Mouse (Mus musculus) cortical plate, adult 2 months (tissue): ENCODE measurements around the gene Dclk1. TPM values are rescaled to one million over a fixed set of nuclear protein-coding genes. Genes with fewer than 3 reads are reported as not detected.

Experiments
- H3K27ac ChIP-seq: fragments of 200-500 bp; 2 replicates; pipeline ENCODE4 v1.5.1; 2012; ENCODE audit warnings: low read length, control low read depth, inconsistent platforms; ENCODE audit not compliant: insufficient read depth
- H3K4me1 ChIP-seq: fragments of 200-500 bp; 2 replicates; pipeline ENCODE4 v1.6.1; 2011; ENCODE audit warnings: low read length; ENCODE audit not compliant: control insufficient read depth, insufficient read depth
- H3K4me3 ChIP-seq: fragments of 200-500 bp; 2 replicates; pipeline ENCODE4 v1.5.1; 2011; ENCODE audit warnings: mild to moderate bottlenecking, low read length, control low read depth; ENCODE audit not compliant: insufficient read depth
- CTCF ChIP-seq: fragments of 200-500 bp; IDR thresholded peaks from 2 replicates; pipeline ENCODE4 v1.5.1; 2011; ENCODE audit warnings: mild to moderate bottlenecking, control low read depth, low read length; ENCODE audit not compliant: insufficient read depth; ENCODE audit errors: extremely low read depth
- POLR2A ChIP-seq: fragments of 200-500 bp; IDR thresholded peaks from 2 replicates; pipeline ENCODE4 v1.6.1; 2011; ENCODE audit warnings: mild to moderate bottlenecking, low read length, control low read depth; ENCODE audit not compliant: insufficient read depth; ENCODE audit errors: extremely low read depth
- polyA plus RNA-seq: library from polyadenylated mRNA; depleted of rRNA; stranded (reverse); fragments of >200 nt; gene quantifications from 2 replicates; pipeline ENCODE4 v1.2.3, GENCODE M21; 2012

Gene Dclk1
- polyA plus RNA-seq, 1 experiment = 333 TPM

DNA sequence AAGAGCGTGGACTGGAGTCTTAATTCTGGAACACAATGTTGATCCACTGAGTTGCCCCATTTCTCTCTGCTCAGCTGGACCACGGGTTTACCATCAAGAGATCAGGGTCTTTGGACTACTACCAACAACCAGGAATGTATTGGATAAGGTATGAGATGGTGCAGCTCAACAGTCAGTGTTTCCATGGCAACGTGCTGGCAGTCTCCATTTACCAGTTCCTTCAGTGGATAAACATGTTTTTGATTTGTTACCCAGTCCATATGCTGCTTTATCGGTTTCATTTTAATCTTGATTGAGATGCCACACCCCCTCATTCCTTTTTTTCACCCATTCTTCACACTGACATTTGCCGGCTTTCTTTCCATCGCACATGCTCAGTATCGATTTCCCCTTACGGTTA is 279.6 kb downstream of the Dclk1 start:
- Histone ChIP-seq H3K4me3 (no peak overlapping the region), H3K27ac (no peak overlapping the region), H3K4me1 (peaks cover 10% of the 10 kb centered on the region)
- no peak for TF ChIP-seq CTCF
- TF ChIP-seq POLR2A = no peak

DNA sequence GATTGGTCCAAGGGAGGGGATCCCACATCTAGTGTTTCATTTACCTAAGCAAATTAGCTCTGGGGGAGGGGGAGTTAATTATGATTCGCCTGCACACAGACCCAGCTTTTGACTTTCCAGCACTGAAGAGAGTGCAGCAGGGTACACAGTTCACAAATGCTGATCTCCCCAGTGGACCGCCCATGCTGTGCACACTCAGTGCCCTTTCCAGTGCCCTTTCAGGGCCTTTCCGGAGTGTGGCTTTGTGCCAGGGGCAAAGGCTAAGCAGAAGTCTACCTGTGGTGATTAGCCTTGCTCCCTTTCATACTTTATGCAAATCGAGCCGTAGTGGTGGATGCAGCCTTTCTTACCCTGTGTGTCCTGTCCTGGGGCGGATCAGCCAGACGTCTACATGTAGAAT is 281.1 kb downstream of the Dclk1 start:
- Histone ChIP-seq H3K4me1 (peaks cover 11% of the 10 kb centered on the region), H3K27ac (no peak overlapping the region), H3K4me3 (no peak overlapping the region)
- TF ChIP-seq CTCF = no peak
- no peak for TF ChIP-seq POLR2A

DNA sequence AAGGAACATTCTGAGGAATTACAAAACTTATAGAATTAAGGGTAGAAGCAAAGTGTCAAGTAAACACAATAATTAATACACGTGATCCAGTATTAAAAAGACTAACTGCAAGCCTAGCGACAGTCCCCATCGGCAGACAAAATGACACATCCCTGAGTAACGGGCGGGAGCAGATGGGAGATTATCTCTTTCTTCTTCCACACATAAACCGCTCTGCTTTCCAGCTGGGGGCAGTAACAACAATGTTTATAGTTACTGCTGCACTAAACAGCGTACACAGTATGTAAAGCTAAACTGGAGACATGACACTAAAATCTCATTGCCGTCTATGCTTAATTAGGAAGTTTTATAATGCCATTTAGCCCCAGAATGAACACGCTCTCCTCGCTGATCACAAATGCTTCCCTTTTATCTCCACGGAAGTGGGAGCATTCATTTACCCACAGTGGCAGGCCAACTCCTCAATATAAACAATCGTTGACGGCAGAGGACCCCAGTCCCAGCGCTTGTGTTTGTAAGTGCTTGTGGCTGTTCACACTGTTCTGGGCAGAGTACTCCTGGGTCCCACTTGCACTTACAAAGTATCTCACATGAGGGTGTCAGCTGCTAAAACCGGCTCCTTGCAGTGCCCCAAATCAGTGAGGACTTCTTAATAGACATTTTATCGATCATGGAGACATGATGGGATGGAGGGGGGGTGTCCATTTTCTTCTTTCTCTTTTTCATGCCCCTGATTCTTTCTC is 281.7 kb downstream of the Dclk1 start:
- Histone ChIP-seq H3K4me1 (peaks cover 11% of the 10 kb centered on the region), H3K4me3 (no peak overlapping the region), H3K27ac (no peak overlapping the region)
- TF ChIP-seq POLR2A = no peak
- TF ChIP-seq CTCF = no peak

DNA sequence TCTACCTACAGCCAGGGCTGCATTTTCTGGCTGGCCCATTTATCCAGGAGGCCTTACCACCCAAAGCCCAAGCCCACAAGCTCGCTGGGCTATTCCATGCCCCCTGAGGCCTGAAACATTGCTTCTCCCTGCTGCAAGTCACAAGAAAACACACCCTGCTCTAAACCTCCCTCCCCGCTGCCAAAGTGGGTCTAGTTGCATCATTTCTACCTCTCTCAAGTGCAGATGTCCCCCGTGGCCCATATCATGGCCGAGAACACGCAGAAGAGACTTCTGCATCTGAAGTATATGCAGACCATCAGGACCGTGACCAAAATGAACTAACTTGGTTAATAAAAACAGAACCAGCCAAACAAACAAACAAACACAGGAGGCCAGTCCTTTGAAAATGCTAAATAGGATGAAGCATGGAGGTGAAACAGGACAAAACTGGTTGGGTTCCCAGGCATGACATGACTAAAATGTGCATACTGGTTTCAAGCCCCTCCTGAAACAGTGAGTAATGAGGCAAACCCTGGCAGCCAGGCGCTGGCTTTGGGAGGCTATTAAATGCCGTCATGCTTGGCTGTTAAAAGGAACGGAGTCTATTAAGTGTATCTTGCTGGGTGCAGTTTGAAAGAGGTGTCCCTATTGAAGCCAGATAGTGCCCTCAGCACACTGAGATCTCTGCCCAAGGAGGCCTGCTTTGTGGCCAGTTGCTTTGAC is 282.5 kb downstream of the Dclk1 start:
- TF ChIP-seq POLR2A (no peak), CTCF (no peak)
- no peak overlapping the region for H3K4me3 ChIP-seq

DNA sequence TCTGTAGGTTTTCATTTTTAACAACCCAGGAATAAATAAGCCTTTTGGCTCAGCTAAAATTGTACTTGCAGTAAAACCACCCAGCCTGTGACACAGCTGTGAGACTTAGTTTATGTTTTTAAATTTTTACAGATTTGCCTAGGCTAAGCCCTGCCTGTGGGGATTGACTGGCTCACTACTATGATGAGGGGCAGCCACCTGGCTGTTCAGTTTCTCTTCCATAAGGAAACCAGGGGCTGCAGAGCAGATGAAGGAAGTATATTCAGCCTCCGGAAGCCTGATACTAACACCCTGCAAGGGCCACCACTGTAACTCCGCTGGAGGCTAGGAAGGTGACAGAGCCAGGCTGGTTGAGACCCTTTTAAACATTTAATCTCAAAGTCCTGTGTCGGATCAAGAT is 284.3 kb downstream of the Dclk1 start:
- Histone ChIP-seq H3K4me3 (no peak overlapping the region), H3K27ac (no peak overlapping the region; the same call in 1 of the 2 replicates), H3K4me1 (peaks cover 14% of the 10 kb centered on the region)
- TF ChIP-seq POLR2A (no peak), CTCF (no peak)

More for the DNA sequence above, 282.5 kb downstream of the Dclk1 start:
- peaks cover 12% of the 10 kb centered on the region for H3K4me1 ChIP-seq
- H3K27ac ChIP-seq = no peak overlapping the region

DNA sequence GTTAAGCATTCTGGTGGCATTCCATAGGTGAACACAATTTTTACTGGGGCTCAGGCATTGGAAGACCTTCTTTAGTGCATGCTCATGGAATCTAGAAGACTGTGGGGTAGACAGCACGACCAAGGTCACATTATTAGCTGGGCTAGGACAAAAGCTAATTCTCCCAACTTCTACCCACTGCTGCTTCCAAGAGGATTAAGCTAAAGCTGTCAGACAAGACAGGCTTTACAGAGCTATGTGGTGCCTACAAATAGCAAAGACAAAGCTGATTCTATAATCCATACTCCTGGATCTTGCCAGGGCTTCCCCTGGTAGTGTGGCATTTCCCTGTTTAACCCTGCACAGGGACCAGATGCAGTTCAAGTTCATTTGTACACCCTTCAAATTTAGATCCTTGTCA is 285.4 kb downstream of the Dclk1 start:
- no peak for TF ChIP-seq POLR2A
- no peak for TF ChIP-seq CTCF
- H3K4me1 ChIP-seq = peaks cover 16% of the 10 kb centered on the region
- H3K4me3 ChIP-seq = no peak overlapping the region
- H3K27ac ChIP-seq = no peak overlapping the region

DNA sequence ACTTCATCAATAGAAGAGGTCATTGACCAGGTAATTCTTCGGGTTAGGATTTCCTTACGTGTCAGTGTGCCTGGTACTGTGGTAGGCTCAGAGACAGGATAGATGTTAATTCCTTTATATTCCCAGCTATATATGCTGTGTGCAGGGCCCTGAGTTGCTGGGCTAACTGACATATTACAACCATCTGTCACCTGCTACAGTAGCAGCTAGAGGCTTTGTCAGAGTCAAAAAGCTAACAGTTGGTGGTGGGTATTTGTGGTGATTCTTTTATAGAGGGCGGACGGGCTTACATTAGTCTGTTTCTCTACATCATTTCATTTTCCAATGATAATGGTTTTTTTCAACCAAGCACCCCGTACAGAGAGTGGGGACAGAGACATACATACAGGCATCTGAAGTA is 285.8 kb downstream of the Dclk1 start:
- Histone ChIP-seq H3K27ac (no peak overlapping the region), H3K4me3 (no peak overlapping the region), H3K4me1 (peaks cover 16% of the 10 kb centered on the region)
- TF ChIP-seq POLR2A (no peak), CTCF (no peak)

DNA sequence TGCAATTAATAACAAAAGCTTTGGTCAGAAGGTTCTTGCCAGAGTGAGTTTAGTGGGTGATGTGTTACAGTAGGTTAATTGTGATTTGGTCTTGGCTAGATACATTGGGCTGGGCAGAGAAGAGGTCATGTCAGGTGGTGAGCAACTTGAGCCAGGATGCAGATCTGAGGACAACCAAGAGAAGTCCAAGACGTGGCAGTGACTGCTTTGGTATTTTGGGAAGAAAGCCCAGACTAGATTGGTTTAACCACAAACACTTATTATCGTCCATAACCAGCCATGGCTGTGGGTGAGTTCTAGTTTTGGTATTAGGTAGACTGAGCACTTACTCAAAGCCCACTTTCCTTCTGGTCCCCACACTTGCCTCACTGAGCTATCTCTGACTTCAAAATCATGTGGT is 287.2 kb downstream of the Dclk1 start:
- H3K4me3 ChIP-seq = no peak overlapping the region
- H3K4me1 ChIP-seq = peaks cover 15% of the 10 kb centered on the region
- H3K27ac ChIP-seq = no peak overlapping the region
- TF ChIP-seq POLR2A (no peak), CTCF (no peak)

DNA sequence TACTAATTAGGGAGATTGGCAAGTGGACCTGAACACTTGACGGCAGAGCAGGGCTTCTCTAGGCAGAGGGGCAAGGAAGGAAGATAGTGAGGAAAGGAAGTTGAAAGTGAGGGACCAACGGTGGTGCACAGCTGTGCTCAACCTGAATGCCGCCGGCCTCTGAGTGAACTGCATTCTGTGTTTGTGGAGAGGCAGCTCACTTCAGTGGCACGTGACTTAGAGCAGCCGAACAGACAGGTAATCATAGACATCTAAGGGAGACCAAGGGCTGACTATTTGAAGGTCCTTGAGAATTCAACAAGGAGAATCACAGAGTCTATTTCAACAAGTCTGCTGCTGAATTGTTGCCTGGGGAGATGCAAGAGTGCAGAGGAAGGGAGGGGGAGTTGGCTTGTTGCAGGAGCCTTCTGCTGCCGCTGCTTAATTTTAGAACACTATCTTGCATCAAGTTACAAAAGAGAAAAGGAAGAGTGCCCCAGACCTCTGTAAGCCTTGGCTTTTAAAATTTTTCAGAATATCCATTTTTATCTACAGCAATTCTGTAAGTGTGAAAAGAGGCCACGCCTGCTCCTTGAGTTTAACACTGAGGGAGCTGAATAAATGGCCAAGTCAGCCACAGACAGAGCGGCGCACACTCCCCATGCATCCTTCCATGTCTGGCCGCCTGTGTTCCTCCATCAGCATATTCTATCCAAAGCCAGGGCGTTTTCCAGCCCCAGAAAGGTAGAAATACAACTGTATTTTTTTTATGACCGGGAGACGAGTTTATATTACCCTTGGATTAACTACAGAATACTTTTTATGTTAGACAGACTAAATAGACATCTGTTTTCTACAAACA is 289.3 kb downstream of the Dclk1 start:
- Histone ChIP-seq H3K4me1 (peaks cover 13% of the 10 kb centered on the region), H3K4me3 (no peak overlapping the region), H3K27ac (no peak overlapping the region)
- no peak for TF ChIP-seq CTCF
- no peak for TF ChIP-seq POLR2A
